Mouse (Mus musculus): ENCODE measurements around the gene Ccdc187. TPM values are rescaled to one million over a fixed set of nuclear protein-coding genes. Genes with fewer than 3 reads are reported as not detected.

Gene Ccdc187
- polyA plus RNA-seq, 1 experiment from 2014 or later: 0.03 TPM

- H3K27ac ChIP-seq (replicated peaks): peak within 1 kb of the TSS; percentile 83
- H3K9me3 ChIP-seq (replicated peaks): no peaks in the 10 kb centered on the region
- peak within 1 kb of the TSS; percentile 90 for H3K4me3 ChIP-seq (replicated peaks)
- WGBS (ENCODE audit: insufficient replicate concordance): under 1% methylated on average over 35 of the region's 36 CpGs
- ATAC-seq (ENCODE audit: insufficient read depth): peak; percentile 87
- peak within 1 kb of the TSS; percentile 91 for H3K9ac ChIP-seq
- H3K36me3 ChIP-seq (replicated peaks): no peaks in the 10 kb centered on the region
- H3K27me3 ChIP-seq: 0 out of 2 replicates have a peak, but pooled peaks cover 3% of the 10 kb centered on the region
- peaks cover 44% of the 10 kb centered on the region for H3K4me1 ChIP-seq (replicated peaks)
- H3K4me2 ChIP-seq: peak within 1 kb of the TSS; percentile 92
Measured at GRCm38 (mm10) chr2:26237290-26237782, 57.0 kb downstream of the Ccdc187 start, which contains the start of gene Qsox2. TSS of gene Qsox2 (minus strand) at chr2:26237525.

GRCm38 (mm10) chr2:26236681-26237289, 57.6 kb downstream of the Ccdc187 start:
- no peaks in the 10 kb centered on the region for H3K9me3 ChIP-seq (replicated peaks)
- H3K4me3 ChIP-seq (replicated peaks): peak overlapping the region; percentile 90
- no peaks in the 10 kb centered on the region for H3K36me3 ChIP-seq (replicated peaks)
- peak overlapping the region; percentile 83 for H3K27ac ChIP-seq (replicated peaks)
- under 1% methylated on average over 51 of the region's 51 CpGs for whole genome bisulfite sequencing (ENCODE audit: insufficient replicate concordance)
- ATAC-seq (ENCODE audit: insufficient read depth): peak; percentile 58
- H3K9ac ChIP-seq: peak overlapping the region; percentile 91
- peaks cover 44% of the 10 kb centered on the region for H3K4me1 ChIP-seq (replicated peaks)
- H3K4me2 ChIP-seq: peak overlapping the region; percentile 92
- H3K27me3 ChIP-seq: 0 out of 2 replicates have a peak, but pooled peaks cover 3% of the 10 kb centered on the region

DNA sequence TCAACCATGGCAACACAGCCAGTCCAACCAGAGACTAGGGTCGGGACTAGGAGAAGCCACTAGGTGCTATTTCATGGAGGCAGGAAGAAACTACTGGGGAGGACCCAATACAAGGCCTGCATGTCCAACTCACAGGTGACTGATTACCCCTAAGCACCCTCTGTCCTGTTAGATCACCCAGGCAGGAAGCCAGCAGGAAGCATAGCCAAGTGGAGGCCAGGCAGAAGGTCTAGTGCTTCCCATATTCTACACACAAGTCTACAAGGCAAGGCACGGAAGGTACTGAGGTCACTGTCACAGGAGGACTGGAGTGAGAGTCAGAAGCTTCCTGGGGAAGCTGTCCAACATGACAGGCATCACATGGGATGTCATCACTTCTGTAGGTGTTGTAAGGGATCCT, 59.6 kb downstream of the Ccdc187 start:
- Histone ChIP-seq H3K4me1 (replicated peaks) (peaks cover 44% of the 10 kb centered on the region), H3K4me3 (replicated peaks) (no peak overlapping the region), H3K36me3 (replicated peaks) (no peaks in the 10 kb centered on the region), H3K9ac (no peak overlapping the region), H3K9me3 (replicated peaks) (no peaks in the 10 kb centered on the region), H3K4me2 (no peak overlapping the region), H3K27me3 (0 out of 2 replicates have a peak, but pooled peaks cover 2% of the 10 kb centered on the region), H3K27ac (replicated peaks) (no peak overlapping the region)
- ATAC-seq (ENCODE audit: insufficient read depth): no peak
- WGBS (ENCODE audit: insufficient replicate concordance): 63% methylated on average over 2 of the region's 2 CpGs

GRCm38 (mm10) chr2:26234253-26234652, 60.1 kb downstream of the Ccdc187 start:
- H3K36me3 ChIP-seq (replicated peaks): no peaks in the 10 kb centered on the region
- no peak overlapping the region for H3K9ac ChIP-seq
- 39% methylated on average over 5 of the region's 5 CpGs for WGBS (ENCODE audit: insufficient replicate concordance)
- no peak overlapping the region for H3K27ac ChIP-seq (replicated peaks)
- no peak overlapping the region for H3K4me2 ChIP-seq
- peaks cover 44% of the 10 kb centered on the region for H3K4me1 ChIP-seq (replicated peaks)
- no peaks in the 10 kb centered on the region for H3K9me3 ChIP-seq (replicated peaks)
- no peak overlapping the region for H3K4me3 ChIP-seq (replicated peaks)
- no peak for ATAC-seq (ENCODE audit: insufficient read depth)
- no peaks in the 10 kb centered on the region for H3K27me3 ChIP-seq

- WGBS (ENCODE audit: insufficient replicate concordance): 59% methylated on average over 3 of the region's 3 CpGs
- Histone ChIP-seq H3K36me3 (replicated peaks) (peaks cover 4% of the 10 kb centered on the region; the same call in 1 of the 2 replicates), H3K27ac (replicated peaks) (no peak overlapping the region), H3K9me3 (replicated peaks) (no peaks in the 10 kb centered on the region), H3K4me3 (replicated peaks) (no peak overlapping the region), H3K4me2 (no peak overlapping the region), H3K4me1 (replicated peaks) (peaks cover 29% of the 10 kb centered on the region), H3K27me3 (no peaks in the 10 kb centered on the region), H3K9ac (no peak overlapping the region)
- ATAC-seq (ENCODE audit: insufficient read depth): no peak
Measured at GRCm38 (mm10) chr2:26231366-26231765, 63.0 kb downstream of the Ccdc187 start.

GRCm38 (mm10) chr2:26230253-26230652, 64.1 kb downstream of the Ccdc187 start:
- Histone ChIP-seq H3K27me3 (no peaks in the 10 kb centered on the region), H3K27ac (replicated peaks) (no peak overlapping the region), H3K9ac (no peak overlapping the region), H3K36me3 (replicated peaks) (peaks cover 8% of the 10 kb centered on the region; the same call in 1 of the 2 replicates), H3K4me1 (replicated peaks) (peaks cover 20% of the 10 kb centered on the region), H3K4me2 (no peak overlapping the region), H3K4me3 (replicated peaks) (no peak overlapping the region), H3K9me3 (replicated peaks) (no peaks in the 10 kb centered on the region)
- no peak for ATAC-seq (ENCODE audit: insufficient read depth)
- 50% methylated on average over 4 of the region's 4 CpGs for WGBS (ENCODE audit: insufficient replicate concordance)

DNA sequence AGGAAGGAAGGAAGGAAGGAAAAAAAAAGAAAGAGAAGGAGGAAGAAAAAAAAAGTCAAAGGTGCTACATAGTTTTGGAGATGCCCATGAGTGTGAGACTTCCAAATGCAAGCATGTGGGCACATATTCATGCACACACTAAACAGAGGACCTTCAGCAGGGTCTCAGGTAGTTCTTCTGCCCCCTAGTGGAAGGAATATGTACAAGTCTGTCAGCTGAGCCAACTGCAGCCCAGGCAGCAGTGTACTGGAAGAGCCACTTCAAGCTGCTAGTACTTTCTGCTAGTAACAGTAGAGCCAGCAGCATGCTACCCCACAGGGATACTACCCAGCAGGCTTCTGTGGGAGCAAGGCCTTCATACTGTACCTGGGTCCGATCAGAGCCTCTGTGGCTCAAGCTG, 66.6 kb downstream of the Ccdc187 start:
- H3K27ac ChIP-seq (replicated peaks): no peak overlapping the region
- no peaks in the 10 kb centered on the region for H3K4me1 ChIP-seq (replicated peaks)
- H3K9me3 ChIP-seq (replicated peaks): no peaks in the 10 kb centered on the region
- H3K36me3 ChIP-seq (replicated peaks): peaks cover 9% of the 10 kb centered on the region; the same call in 1 of the 2 replicates
- no peak for ATAC-seq (ENCODE audit: insufficient read depth)
- no peak overlapping the region for H3K4me3 ChIP-seq (replicated peaks)
- 66% methylated on average over 1 of the region's 1 CpGs for WGBS (ENCODE audit: insufficient replicate concordance)
- H3K9ac ChIP-seq: no peak overlapping the region
- H3K4me2 ChIP-seq: no peak overlapping the region
- H3K27me3 ChIP-seq: no peaks in the 10 kb centered on the region

DNA sequence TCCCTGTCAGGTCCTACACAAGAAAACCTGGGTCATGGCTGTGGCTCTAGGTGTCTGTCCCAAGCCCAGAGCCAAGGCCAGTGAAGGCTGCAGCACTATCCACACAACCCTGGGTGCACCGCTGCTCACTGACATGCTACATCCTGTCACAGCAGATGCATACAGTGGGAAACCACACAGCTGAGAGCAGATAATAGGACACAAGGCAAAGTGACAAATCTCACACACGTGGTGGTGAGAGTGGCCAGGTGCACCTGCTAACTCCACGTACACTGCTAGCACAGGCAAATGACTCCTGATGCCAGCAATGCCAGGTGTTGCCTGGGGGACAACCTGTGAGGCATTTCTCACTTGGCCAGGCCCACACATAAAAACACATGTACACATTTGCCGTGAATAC, 69.1 kb downstream of the Ccdc187 start:
- no peak for ATAC-seq (ENCODE audit: insufficient read depth)
- Histone ChIP-seq H3K4me1 (replicated peaks) (no peaks in the 10 kb centered on the region), H3K9ac (no peak overlapping the region), H3K4me2 (no peak overlapping the region), H3K9me3 (replicated peaks) (no peaks in the 10 kb centered on the region), H3K36me3 (replicated peaks) (peaks cover 29% of the 10 kb centered on the region; the same call in 1 of the 2 replicates), H3K27ac (replicated peaks) (no peak overlapping the region), H3K4me3 (replicated peaks) (no peak overlapping the region), H3K27me3 (no peaks in the 10 kb centered on the region)
- 63% methylated on average over 4 of the region's 4 CpGs for WGBS (ENCODE audit: insufficient replicate concordance)

DNA sequence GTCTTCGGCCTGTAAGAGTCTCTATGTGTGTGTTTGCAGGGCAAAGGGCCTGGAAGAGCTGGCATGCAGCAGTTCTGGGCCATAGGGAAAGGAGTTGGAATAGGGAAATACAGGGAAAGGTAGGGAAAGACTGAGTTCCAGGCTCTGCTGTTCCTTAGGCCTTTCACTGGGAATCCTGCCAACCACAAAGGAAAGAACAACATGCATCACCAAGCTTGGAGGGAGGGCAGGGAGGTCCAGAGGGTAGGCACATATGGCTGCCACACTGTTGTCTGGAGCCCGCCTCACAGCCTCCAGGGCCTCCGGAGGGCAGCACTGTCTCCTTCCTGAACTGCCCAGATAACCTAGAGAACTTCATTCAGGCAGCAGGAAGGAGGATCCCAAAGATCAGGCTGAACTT, 70.4 kb downstream of the Ccdc187 start:
- H3K27me3 ChIP-seq: no peaks in the 10 kb centered on the region
- H3K27ac ChIP-seq (replicated peaks): no peak overlapping the region
- no peaks in the 10 kb centered on the region for H3K4me1 ChIP-seq (replicated peaks)
- no peaks in the 10 kb centered on the region for H3K9me3 ChIP-seq (replicated peaks)
- no peak for ATAC-seq (ENCODE audit: insufficient read depth)
- H3K9ac ChIP-seq: no peak overlapping the region
- 69% methylated on average over 3 of the region's 3 CpGs for WGBS (ENCODE audit: insufficient replicate concordance)
- H3K4me2 ChIP-seq: no peak overlapping the region
- no peak overlapping the region for H3K4me3 ChIP-seq (replicated peaks)
- peaks cover 29% of the 10 kb centered on the region; the same call in 1 of the 2 replicates for H3K36me3 ChIP-seq (replicated peaks)

DNA sequence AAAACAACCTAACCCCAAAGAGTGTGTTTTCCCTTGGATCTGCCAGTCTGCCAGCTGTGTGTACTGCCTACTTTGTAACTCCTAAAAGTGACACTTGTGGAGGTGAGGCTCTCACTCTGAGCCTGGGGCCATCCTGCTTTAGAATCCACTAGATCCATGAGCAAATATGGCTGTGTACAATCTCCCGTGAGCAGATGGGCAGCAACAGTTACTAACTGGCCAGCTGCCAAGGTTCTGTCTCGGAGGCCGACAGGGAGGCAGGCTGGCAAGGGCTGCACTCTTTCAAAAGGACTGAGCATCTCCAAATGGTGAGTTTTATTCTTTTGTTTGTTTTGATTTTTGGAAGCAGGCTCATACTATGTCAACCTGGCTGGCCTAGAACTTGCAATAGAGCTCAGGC, 79.8 kb downstream of the Ccdc187 start:
- Histone ChIP-seq H3K4me1 (replicated peaks) (0 out of 2 replicates have a peak, but pooled peaks cover 3% of the 10 kb centered on the region), H3K9me3 (replicated peaks) (no peaks in the 10 kb centered on the region), H3K27me3 (no peaks in the 10 kb centered on the region), H3K27ac (replicated peaks) (no peak overlapping the region), H3K36me3 (replicated peaks) (peaks cover 45% of the 10 kb centered on the region), H3K9ac (no peak overlapping the region), H3K4me2 (no peak overlapping the region), H3K4me3 (replicated peaks) (no peak overlapping the region)
- WGBS (ENCODE audit: insufficient replicate concordance): 54% methylated on average over 3 of the region's 3 CpGs
- ATAC-seq (ENCODE audit: insufficient read depth): no peak

DNA sequence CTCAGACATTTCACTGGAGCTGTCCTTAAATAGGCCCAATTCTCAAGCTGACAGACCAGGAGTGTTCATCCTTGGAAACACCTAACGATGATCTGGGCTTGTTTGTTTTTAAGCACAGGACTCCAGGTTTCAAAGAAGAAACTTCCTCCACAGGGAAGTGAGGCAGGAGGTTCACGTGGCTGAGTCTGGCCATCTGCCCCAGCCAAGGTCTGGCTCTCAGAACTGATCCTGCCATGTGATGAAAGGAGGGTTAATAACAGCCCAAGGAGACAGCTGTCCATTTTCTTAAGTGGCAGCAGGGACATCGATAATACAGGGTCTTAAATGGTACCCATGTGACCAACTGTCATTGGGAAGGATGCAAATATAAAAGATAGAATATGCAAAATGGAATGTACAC, 84.8 kb downstream of the Ccdc187 start:
- WGBS (ENCODE audit: insufficient replicate concordance): 70% methylated on average over 3 of the region's 3 CpGs
- Histone ChIP-seq H3K4me1 (replicated peaks) (peaks cover 9% of the 10 kb centered on the region), H3K9me3 (replicated peaks) (no peaks in the 10 kb centered on the region), H3K4me3 (replicated peaks) (no peak overlapping the region), H3K36me3 (replicated peaks) (peaks cover 35% of the 10 kb centered on the region), H3K27me3 (peaks cover 36% of the 10 kb centered on the region), H3K4me2 (no peak overlapping the region), H3K27ac (replicated peaks) (no peak overlapping the region), H3K9ac (no peak overlapping the region)
- no peak for ATAC-seq (ENCODE audit: insufficient read depth)
